Mouse (Mus musculus): Measurements from ENCODE around the gene Gm45837. TPM values are rescaled to one million over a fixed set of nuclear protein-coding genes. Genes with fewer than 3 reads are reported as not detected.
"Not testable (repeated sequence)": the region's sequence is repeated elsewhere in the genome, so short reads cannot be mapped to it uniquely, and the experiment has no call there.

Gene Gm45837
- total RNA-seq, 2 experiments from 2014 or later: 5.0 TPM; not detected in 1

GRCm38 (mm10) chr7:101534428-101534827, 123.7 kb downstream of the Gm45837 start:
- ATAC-seq (replicated peaks; ENCODE audit: low FRiP score, poor library complexity, severe bottlenecking): no peak

DNA sequence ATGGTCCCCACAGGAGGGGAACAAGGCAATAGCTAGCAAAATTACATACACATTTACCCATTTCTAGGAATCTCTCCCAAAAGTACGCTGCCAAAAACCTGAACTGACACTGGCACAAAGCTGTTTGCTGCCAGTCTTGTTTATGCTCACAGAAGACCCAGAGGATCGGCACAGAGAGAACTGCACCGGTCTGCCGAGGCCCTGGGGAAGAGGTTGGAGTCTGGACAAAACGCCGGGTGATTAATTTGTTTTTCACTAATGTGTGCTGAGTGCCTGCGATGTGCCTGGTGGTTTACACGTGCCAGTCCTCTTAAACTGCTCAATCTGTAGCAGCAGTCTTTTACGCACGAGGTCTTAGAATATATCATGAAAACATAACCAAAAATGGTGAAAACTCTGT, 124.4 kb downstream of the Gm45837 start:
- no peak for ATAC-seq (replicated peaks; ENCODE audit: low FRiP score, poor library complexity, severe bottlenecking)

- ATAC-seq (replicated peaks; ENCODE audit: low FRiP score, poor library complexity, severe bottlenecking): no peak
Observed at GRCm38 (mm10) chr7:101535517-101535916, 124.8 kb downstream of the Gm45837 start.

DNA sequence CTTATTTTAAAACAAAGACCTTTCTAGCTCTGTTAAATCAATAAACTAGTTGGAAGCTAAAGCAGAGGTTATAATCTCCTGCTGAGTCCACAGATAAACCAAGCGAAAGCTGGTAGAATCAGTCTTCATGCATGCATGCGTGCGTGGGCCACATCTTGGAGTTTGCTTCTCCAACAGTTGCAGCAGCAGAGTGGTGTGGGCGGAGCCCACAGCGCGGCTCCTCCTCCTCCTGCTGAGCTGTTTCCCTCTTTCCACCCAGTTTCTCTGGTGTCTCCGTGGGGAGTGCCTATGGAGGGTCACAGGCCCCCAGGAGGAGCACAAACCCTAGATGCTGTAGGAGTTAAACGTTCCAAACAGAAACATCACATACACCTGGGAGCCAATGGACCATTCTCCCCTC, 126.9 kb downstream of the Gm45837 start:
- ATAC-seq (replicated peaks; ENCODE audit: low FRiP score, poor library complexity, severe bottlenecking): no peak

- no peak for ATAC-seq (replicated peaks; ENCODE audit: low FRiP score, poor library complexity, severe bottlenecking)
Observed at GRCm38 (mm10) chr7:101538141-101538933, 127.7 kb downstream of the Gm45837 start.

DNA sequence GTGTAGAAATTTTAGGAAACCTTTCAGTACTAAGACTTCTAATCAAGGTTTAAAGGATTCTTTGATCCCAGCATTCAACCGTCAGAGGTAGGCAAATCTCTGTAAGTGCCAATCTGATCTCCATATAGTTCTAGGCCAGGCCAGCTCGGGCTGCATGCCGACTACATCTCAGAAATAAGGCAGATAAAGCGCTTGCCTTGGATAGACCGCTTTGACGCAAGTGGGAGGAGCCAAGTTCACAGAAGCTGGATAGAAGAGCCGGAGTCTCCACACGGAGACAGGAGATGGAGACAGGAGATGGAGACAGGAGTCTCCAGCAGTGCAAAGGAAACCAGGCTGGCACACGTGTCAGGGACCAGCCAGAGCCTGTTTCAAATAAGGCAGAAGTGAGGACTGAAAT, 129.1 kb downstream of the Gm45837 start:
- no peak for ATAC-seq (replicated peaks; ENCODE audit: low FRiP score, poor library complexity, severe bottlenecking)

- no peak for ATAC-seq (replicated peaks; ENCODE audit: low FRiP score, poor library complexity, severe bottlenecking)
Observed at GRCm38 (mm10) chr7:101540684-101541083, 130.0 kb downstream of the Gm45837 start.

DNA sequence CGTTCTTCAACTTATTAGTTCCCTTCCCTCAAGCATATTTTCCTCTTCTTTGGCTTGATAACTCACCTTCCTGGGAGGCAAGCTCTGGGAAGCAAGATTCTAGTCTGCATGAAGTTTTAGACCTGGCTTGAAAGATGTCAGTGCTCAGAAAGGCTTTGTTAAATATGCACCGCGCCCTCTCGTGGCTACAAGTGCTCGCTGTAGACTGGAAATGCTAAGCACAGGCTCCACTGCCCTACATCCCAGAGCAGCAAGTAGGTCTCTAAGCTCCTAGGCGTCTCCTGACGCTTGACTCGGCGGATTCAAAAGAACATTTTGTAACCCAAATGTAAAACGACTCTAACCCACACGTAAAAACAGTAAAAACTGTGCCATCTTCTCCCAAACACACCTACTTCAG, 130.4 kb downstream of the Gm45837 start:
- no peak for ATAC-seq (replicated peaks; ENCODE audit: low FRiP score, poor library complexity, severe bottlenecking)

- no peak for ATAC-seq (replicated peaks; ENCODE audit: low FRiP score, poor library complexity, severe bottlenecking)
Observed at GRCm38 (mm10) chr7:101541734-101542133, 131.0 kb downstream of the Gm45837 start.

DNA sequence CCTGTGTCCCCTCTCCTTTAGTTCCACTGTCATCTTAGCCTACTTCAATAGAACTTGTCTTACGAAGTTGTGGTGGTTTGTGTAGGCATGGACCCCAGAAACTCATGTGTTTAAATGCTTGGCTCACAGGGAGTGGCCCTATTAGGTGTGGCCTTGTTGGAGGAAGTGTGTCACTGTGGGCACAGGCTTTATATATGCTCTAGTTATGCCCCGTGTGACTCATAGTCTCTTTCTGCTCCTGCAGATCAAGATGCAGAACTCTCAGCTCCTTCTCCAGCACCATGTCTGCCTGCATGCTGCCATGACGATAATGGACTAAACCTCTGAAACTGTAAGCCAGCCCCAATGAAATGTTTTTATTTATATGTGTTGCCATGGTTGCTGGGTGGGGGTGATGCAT, 137.0 kb downstream of the Gm45837 start:
- ATAC-seq (replicated peaks; ENCODE audit: low FRiP score, poor library complexity, severe bottlenecking): no peak

GRCm38 (mm10) chr7:101549266-101549665, 138.6 kb downstream of the Gm45837 start:
- no peak for ATAC-seq (replicated peaks; ENCODE audit: low FRiP score, poor library complexity, severe bottlenecking)

- ATAC-seq (replicated peaks; ENCODE audit: low FRiP score, poor library complexity, severe bottlenecking): no peak
Observed at GRCm38 (mm10) chr7:101550686-101551485, 140.2 kb downstream of the Gm45837 start.

DNA sequence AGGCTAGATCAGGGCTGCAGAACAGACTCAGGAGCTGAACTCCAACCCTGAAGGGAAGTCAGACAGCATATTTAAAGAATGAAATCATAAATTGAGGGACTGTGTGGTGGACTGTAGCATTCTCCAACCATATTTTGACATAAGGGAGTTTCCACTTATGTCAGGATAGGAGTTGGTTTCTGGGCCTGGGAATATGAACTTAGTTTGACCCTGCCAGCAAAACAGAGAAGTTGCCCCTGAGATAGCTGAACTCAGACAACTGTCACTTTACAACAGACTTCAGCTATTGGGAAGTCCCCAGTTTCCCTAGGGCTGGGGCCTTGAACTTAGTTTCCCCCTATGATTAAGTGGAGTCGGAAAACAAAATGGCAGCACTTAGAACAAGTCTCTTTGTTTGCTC, 140.8 kb downstream of the Gm45837 start:
- no peak for ATAC-seq (replicated peaks; ENCODE audit: low FRiP score, poor library complexity, severe bottlenecking)

GRCm38 (mm10) chr7:101555473-101555872, 144.8 kb downstream of the Gm45837 start:
- ATAC-seq (replicated peaks; ENCODE audit: low FRiP score, poor library complexity, severe bottlenecking): not testable (repeated sequence)

DNA sequence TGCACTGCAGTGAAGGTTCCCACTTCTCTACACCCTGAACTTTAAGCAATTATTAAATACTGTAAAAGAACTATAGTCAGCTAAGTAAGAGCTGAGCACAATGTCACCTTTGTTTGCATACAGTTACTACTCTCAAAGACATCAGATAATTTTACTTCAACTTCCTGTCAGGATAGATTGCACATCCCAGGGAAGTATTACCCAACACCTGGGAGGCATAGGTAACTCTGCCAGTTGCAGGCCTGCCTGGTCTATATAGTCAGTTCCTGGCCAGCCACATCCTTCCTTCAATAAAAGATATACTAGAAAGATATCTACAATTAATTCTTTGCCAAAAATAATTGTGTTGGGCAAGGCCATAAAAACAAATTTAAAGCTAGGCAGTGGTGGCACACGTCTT, 146.7 kb downstream of the Gm45837 start:
- ATAC-seq (replicated peaks; ENCODE audit: low FRiP score, poor library complexity, severe bottlenecking): no peak

DNA sequence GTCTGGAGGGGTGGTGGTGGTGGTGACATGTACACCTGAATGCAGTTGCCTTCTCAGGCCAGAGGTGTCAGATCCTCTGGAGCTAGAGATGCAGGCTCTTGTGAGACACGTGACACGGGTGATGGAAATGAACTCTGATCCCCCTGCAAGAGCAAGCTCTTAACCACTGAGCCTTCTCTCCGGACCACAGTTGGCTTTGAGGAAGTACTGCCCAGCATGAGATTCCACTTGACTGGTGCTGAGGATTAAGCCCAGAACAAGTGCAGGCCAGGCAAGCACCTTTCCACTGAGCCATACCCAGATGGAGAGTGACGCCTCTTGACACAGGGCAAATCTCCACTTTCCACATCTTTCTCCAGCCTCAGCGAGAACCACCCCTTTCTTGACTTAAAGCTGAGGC, 148.7 kb downstream of the Gm45837 start:
- ATAC-seq (replicated peaks; ENCODE audit: low FRiP score, poor library complexity, severe bottlenecking): not testable (repeated sequence)

Other genes starting within 250 kb of the Gm45837 start
- 1.7 and 3.3 TPM in 2 replicates for gene Atg16l2, start 108.6 kb upstream of the Gm45837 start, total RNA-seq (2015; ENCODE audit: low replicate concordance)
- gene Atg16l2, start 108.6 kb upstream of the Gm45837 start, total RNA-seq (2017; ENCODE audit: low replicate concordance): 0.70 and 1.2 TPM in 2 replicates
- 37.4 and 49.8 TPM in 2 replicates for gene Stard10, start 93.8 kb upstream of the Gm45837 start, total RNA-seq (2015; ENCODE audit: low replicate concordance)
- 24.4 and 39.0 TPM in 2 replicates for gene Stard10, start 93.8 kb upstream of the Gm45837 start, total RNA-seq (2017; ENCODE audit: low replicate concordance)
- gene Arap1, start 62.8 kb upstream of the Gm45837 start, total RNA-seq (2015; ENCODE audit: low replicate concordance): 24.2 and 26.5 TPM in 2 replicates
- gene Arap1, start 62.8 kb upstream of the Gm45837 start, total RNA-seq (2017; ENCODE audit: low replicate concordance): 8.3 and 24.5 TPM in 2 replicates
- gene Pde2a, start 10.8 kb downstream of the Gm45837 start, total RNA-seq (2015; ENCODE audit: low replicate concordance): 17.5 and 18.6 TPM in 2 replicates
- gene Pde2a, start 10.8 kb downstream of the Gm45837 start, total RNA-seq (2017; ENCODE audit: low replicate concordance): 13.0 and 16.4 TPM in 2 replicates
- not detected in 2 replicates for gene Art2b, start 174.7 kb downstream of the Gm45837 start, total RNA-seq (2015; ENCODE audit: low replicate concordance)
- 0.14 TPM in 1 of 2 replicates, not detected in the other for gene Art2b, start 174.7 kb downstream of the Gm45837 start, total RNA-seq (2017; ENCODE audit: low replicate concordance)

Data from erythroblast, adult 5-6 weeks (primary cell).